Mouse (Mus musculus) erythroblast, embryonic 14.5 days (primary cell): ENCODE measurements around the gene Bcas3.

Source experiments
- GATA1 ChIP-seq: IDR thresholded peaks from 2 replicates; pipeline ENCODE4 v1.6.1; 2012; ENCODE audit warnings: low read length, inconsistent platforms, mixed read lengths
- TAL1 ChIP-seq: IDR thresholded peaks from 3 replicates; pipeline ENCODE4 v1.6.1; 2012; ENCODE audit warnings: low read length, inconsistent platforms, mixed read lengths

GRCm38 (mm10) chr11:85738585-85738984 lies 385.6 kb downstream of the Bcas3 start:
- TF ChIP-seq TAL1 (no peak), GATA1 (no peak)
